Mouse (Mus musculus): ENCODE data around the gene Atxn7l2. TPM values are rescaled to one million over a fixed set of nuclear protein-coding genes. Genes with fewer than 3 reads are reported as not detected.
A peak's percentile ranks its signal among the peaks of the same experiment; 100 is the strongest.
"Not testable (repeated sequence)": the region's sequence is repeated elsewhere in the genome, so short reads cannot be mapped to it uniquely, and the experiment has no call there.

Atxn7l2 gene
- total RNA-seq (2022), result 10 to 100 TPM in 3 of 4 experiments, 1 to 10 TPM in 1; 8.2 to 23.1 (median 15.0) TPM

DNA sequence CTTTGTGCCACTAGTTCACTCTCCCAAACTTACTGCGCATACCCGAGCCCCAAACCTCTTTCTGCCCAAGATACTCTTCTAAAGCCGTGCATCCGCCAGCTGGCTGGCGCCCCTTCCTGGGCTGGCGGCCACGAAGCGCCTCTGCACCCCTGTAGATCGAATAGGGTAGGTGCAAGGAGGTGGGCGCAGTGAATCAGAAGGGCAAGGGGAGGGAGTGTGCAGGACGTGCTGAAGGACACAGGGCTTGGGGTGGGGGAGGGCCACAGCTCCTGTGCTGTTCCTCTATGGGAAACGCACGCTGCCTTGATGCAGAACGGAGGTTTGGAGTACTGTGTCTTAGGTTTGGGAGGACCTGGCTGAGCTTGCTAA, at the start of gene Atxn7l2:
TSS of gene Atxn7l2 (minus strand) at position 164 of the 369 bp plus-strand sequence.
- DNase-seq, result no peak

DNA sequence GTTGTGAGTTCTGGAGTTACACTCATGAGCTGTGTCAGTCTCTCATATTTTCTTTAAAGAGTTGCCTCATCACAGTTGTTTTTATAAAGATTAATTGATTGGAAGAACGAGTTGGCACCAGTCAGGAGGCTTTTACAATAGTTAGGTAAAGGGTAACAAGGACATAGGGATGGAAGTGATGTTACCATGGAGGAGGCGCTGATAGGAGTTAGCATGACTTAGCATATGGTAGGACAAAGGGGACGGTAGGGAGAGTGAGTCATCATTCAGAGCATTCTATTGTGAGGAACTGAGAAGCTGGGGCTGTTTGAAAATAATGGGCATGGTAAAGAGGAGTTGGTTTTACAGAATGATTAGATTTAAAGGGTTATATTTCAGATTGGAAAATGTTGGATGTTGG, 48.6 kb upstream of the Atxn7l2 start:
- no peak for DNase-seq

DNA sequence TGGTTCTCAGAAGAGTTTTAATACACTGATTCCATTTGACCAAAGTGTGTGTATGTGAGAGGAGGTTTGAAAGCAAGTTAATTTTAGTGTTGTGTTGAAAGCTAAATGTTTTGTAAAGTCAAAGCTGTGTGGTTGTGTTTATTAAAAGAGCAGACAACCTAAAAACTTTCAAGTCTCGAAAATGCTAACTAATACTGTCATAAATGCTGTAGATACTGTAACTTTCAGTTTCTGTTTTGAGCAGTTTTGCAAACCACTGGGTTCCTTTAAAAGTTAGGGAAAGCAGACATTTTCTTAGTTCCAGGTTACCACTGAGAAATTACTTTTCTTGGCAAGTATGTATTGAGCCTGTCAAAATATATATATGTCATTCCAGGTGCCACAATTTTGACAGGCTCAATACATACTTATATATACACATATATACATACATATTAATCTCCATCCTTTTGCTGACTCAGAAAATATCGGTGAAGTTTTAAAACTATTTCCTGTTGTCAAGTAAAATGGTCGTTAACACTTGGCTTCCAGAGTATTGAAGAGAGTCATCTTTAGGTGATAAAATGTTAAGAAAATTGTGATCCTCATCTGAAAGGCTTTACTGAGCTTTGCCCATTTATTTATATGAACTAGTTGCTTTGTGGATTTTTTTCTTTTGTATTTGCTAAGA, 47.2 kb upstream of the Atxn7l2 start:
- DNase-seq, result no peak

DNA sequence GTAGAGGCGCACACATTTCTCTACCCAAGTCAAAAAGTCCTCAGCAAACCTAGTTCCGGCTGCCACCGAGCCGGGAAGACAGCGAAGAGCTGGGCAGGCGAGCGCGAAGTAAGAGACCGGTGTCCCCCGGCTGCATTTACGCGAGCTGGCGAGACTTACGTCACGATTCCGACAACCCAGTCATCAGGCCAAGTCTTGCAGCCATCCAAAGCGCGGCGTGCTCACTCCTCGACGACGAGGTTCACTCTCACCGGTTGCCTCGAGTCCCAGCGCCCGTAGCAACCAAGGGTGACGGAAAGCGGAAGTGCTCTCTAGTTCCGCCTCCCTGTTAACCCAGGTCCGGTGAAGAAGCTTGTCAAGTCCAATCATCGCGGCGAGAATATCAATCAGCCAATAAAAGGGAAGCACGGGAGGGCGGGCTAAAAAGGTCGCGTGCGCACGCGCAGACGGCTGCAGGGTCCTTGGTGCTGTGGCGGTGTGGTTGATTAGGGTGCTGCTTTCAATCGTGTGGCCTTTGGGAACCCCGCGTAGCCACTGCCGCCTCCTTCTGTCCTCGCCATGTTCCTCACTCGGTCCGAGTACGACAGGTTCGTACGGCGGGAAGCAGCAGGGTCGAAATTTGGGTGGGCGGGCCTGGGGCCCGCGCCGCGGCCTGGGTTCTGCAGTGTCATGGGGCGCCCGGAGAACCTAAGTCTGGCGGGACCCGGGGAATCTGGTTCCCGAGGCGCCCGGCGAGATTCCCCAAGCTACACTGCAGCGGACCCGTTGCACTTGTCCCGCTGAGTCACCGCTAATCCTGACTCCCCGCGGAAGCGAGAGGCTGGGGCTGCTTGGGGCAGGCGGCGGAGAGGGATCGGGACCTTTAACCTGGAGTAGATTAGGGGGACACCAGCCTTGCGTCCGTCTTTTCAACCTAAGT, 46.2 kb upstream of the Atxn7l2 start, which contains the start of gene Psma5:
TSS of gene Psma5 (plus strand) at position 208 of the 919 bp plus-strand sequence.
- DNase-seq, result peak; percentile 96

- no peak for DNase-seq
Measured at GRCm38 (mm10) chr3:108246857-108247256, 36.1 kb upstream of the Atxn7l2 start.

DNA sequence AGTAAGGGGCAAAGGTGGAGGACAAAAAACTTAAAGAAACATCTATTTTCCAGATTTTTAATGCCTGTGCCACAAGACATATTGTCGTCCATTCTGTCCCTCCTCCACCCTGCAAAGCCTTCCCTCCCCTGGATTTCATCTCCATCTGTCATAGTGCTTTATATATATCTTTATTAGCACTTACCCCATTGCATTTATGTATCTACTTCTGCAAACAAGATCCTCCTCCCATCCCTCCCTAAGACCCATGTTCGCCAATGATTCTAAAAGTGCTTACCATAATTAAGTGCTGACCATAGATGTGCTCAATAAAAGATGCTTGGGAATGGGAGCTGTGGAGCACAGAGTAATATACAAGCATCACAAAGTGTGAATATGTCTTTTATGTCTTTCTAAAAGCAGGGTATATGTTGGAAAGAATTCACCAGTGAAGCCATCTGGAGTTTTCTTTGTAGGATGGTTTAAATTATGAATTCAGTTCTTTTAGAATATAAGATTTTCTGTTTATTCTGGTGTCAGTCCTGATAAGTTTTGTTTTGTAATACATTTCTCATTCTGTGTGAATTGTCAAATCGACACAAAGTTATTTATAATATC, 30.6 kb upstream of the Atxn7l2 start:
- no peak for DNase-seq

GRCm38 (mm10) chr3:108237474-108238102, 26.9 kb upstream of the Atxn7l2 start:
- DNase-seq, result not testable (repeated sequence)

- DNase-seq, result no peak
Measured at GRCm38 (mm10) chr3:108231646-108232045, 20.9 kb upstream of the Atxn7l2 start.

- DNase-seq, result no peak
Measured at GRCm38 (mm10) chr3:108227521-108227920, 16.8 kb upstream of the Atxn7l2 start.

GRCm38 (mm10) chr3:108226558-108227350, 16.0 kb upstream of the Atxn7l2 start, which contains the start of gene Sypl2:
Gene Sypl2, minus strand, starts transcription at chr3:108226648.
- DNase-seq, result peak; percentile 23

GRCm38 (mm10) chr3:108225711-108226557, 15.2 kb upstream of the Atxn7l2 start:
- no peak for DNase-seq

- no peak for DNase-seq
Measured at GRCm38 (mm10) chr3:108220661-108221060, 9.9 kb upstream of the Atxn7l2 start.

DNA sequence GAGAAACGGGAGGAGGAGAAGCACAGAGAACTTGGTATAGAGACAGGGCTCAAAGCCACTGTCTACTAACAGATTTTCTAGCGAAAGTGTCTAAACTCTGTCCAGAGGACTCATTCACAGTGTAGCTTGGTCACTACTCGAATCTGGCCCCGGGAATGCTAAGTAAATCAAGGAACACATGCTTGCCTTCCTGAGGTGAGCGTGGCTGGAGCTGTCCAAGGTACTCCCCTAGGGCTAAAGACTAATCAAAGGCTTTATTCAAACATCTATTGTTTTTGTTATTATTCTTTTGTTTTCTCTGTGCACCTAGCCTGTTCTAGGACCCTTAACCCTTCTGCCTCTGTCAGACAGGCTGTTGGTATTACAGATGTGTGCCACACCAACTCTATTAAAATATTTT, 4.0 kb upstream of the Atxn7l2 start:
- no peak for DNase-seq

- no peak for DNase-seq
Measured at GRCm38 (mm10) chr3:108212406-108212805, 1.7 kb upstream of the Atxn7l2 start.

DNA sequence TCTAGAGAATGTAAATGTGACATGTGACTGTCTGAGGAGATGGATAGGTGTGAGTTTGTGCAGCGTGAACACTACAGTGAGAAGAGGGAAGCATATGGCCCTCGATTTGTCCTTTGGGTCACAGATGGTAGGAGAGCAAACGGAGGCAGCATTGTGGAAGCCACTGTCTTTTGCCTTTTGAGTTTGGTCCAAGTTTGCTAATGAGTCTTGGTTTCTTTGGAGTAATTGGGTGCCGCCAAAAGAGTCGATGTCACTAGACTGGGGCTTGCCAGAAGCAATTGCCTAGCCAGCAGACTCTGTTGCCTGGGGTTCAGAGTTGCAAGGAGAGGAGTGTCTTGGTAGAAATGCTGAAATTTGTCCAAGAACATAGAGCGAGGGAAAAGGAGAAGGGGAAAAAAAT, 1.1 kb upstream of the Atxn7l2 start:
- DNase-seq, result no peak

- peak; percentile 92 for DNase-seq
Measured at GRCm38 (mm10) chr3:108209946-108210770, 576 bp downstream of the Atxn7l2 start.

- DNase-seq, result no peak
Measured at GRCm38 (mm10) chr3:108209536-108209935, 1.2 kb downstream of the Atxn7l2 start.

DNA sequence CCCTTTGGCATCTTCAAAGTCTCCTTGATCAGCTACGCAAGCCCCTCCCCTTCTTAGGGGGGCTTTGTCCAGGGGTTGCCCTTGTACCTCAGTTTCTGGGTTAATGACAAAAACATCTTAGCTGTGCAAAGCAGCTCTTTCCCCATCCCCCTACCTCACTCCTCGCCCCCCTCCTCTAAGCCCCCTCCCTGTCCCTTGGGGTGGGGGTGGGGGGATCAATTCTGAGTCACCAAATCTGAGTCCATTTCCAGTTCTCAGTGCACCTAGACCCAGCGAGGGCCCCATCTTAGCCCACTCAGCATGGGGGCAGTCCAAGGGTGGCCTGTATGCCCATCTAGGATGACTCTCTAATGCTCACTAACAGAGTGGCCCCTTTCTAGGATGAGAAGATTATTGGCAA, 1.7 kb downstream of the Atxn7l2 start:
- DNase-seq, result no peak

GRCm38 (mm10) chr3:108206731-108207375, 3.9 kb downstream of the Atxn7l2 start:
- DNase-seq, result no peak
